In the genomic region with DNA sequence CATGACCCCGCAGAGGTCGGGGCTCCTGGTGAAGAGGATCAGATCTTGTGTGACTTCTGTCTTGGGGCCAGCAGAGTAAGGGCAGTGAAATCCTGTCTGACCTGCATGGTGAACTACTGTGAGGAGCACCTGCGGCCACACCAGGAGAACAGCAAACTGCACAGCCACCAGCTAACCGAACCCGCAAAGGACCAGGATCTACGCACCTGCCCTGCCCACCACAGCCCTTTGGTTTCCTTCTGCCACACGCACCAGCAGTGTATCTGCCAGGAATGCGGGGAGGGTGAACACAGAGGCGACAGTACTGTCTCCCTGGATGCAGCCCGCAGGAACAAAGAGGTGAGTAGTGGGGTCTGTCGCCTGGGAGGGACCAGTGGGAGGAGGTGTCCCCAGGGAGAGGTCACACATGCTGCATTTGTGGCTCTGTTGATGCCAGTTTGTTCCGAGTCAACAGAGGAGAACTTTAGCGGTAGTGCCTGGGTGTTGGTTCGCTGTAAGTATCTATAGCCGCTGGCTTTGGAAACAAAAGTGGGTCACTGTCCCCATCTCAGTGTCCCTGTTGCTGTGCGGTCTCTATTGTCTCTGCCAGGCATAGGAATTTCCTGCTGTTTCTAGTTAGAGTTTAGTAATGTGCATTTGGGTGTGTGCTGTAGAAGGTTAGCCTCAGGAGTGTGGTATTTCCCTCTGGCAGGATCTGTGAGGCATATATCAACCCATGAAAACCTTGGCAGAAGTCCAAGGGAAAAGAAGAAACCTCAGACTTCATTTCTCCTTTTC, we compare ENCODE assay signal across 8 mouse cellular contexts. TPM values are rescaled to one million over a fixed set of nuclear protein-coding genes. Genes with fewer than 3 reads are reported as not detected.
A peak's percentile ranks its signal among the peaks of the same experiment; 100 is the strongest.
DNase-seq lines count a peak whose midpoint lies in the region; ATAC-seq and TF ChIP-seq lines count a peak whose summit lies in the region.

No protein-coding gene starts in this region.

- H3K79me2 ChIP-seq in MEL (ENCODE audit: control insufficient read depth, insufficient read depth, low read length, poor library complexity) = no peaks in the 10 kb centered on the region

- H3K4me1 ChIP-seq in MEL (ENCODE audit: control insufficient read depth in 1 of 2, insufficient read depth in 2 of 2, low read length in 2 of 2) = peaks cover 11 to 44% of the 10 kb centered on the region in 2 experiments
- peaks cover 19% of the 10 kb centered on the region for H3K4me1 ChIP-seq in embryonic facial prominence, embryonic 12.5 days
- H3K4me1 ChIP-seq in heart, postnatal 0 days (ENCODE audit: control insufficient read depth, insufficient read depth) = peaks cover 17% of the 10 kb centered on the region; the same call in 1 of the 2 replicates
- peaks cover 15% of the 10 kb centered on the region for H3K4me1 ChIP-seq in midbrain, embryonic 10.5 days
- peaks cover 7% of the 10 kb centered on the region for H3K4me1 ChIP-seq in stomach, postnatal 0 days (replicated peaks; ENCODE audit: control insufficient read depth, insufficient read depth)

- no peak for TF ChIP-seq POLR2A in MEL (IDR thresholded peaks at IDR 0.05; ENCODE audit: control insufficient read depth in 1 of 2, insufficient read depth in 1 of 2, low read depth in 1 of 2, low read length in 2 of 2, poor library complexity in 1 of 2)

- TF ChIP-seq RAD21 in MEL (IDR thresholded peaks at IDR 0.05; ENCODE audit: low read depth, low read length) = no peak

- WGBS in embryonic facial prominence, embryonic 12.5 days = 17% methylated on average over 16 of the region's 16 CpGs
- 9% methylated on average over 16 of the region's 16 CpGs for WGBS in heart, postnatal 0 days
- 2% methylated on average over 16 of the region's 16 CpGs for WGBS in large intestine, adult 2 months
- 32% methylated on average over 16 of the region's 16 CpGs for WGBS in midbrain, embryonic 10.5 days
- WGBS in stomach, postnatal 0 days = 6% methylated on average over 16 of the region's 16 CpGs

- DNase-seq in adrenal gland, adult (ENCODE audit: inconsistent age in 2 of 2, low spot score in 1 of 2) = peak; percentile 21 to 76
- no peak for DNase-seq in adrenal gland, postnatal 4 days (ENCODE audit: low spot score in 2 of 2)
- peak; percentile 84 for DNase-seq in MEL (ENCODE audit: low read depth, low spot score)
- DNase-seq in heart, postnatal 0 days (ENCODE audit: low spot score) = peak; percentile 28
- DNase-seq in large intestine, adult 2 months (ENCODE audit: low read depth, low spot score) = peak; percentile 43
- DNase-seq in midbrain, embryonic 10.5 days (ENCODE audit: low spot score) = peak; percentile 29
- DNase-seq in stomach, postnatal 0 days (ENCODE audit: low spot score) = peak; percentile 48

- peaks cover 0 to 36% of the 10 kb centered on the region in 2 experiments; a peak in 2 of 4 replicates for H3K36me3 ChIP-seq in MEL (ENCODE audit: control insufficient read depth in 1 of 2, insufficient read depth in 2 of 2, low read length in 2 of 2)
- no peaks in the 10 kb centered on the region for H3K36me3 ChIP-seq in embryonic facial prominence, embryonic 12.5 days
- no peaks in the 10 kb centered on the region for H3K36me3 ChIP-seq in heart, postnatal 0 days (replicated peaks; ENCODE audit: control insufficient read depth, insufficient read depth, low read length)
- no peaks in the 10 kb centered on the region for H3K36me3 ChIP-seq in midbrain, embryonic 10.5 days
- H3K36me3 ChIP-seq in stomach, postnatal 0 days (ENCODE audit: control insufficient read depth, insufficient read depth, low read length) = no peaks in the 10 kb centered on the region

- H3K4me2 ChIP-seq in embryonic facial prominence, embryonic 12.5 days (replicated peaks) = peak overlapping the region; percentile 74
- peak overlapping the region; percentile 68 for H3K4me2 ChIP-seq in heart, postnatal 0 days (ENCODE audit: low read depth, low read length)
- peak overlapping the region; percentile 91 for H3K4me2 ChIP-seq in stomach, postnatal 0 days (replicated peaks; ENCODE audit: low read depth)

- TF ChIP-seq EP300 in MEL (IDR thresholded peaks at IDR 0.05; ENCODE audit: low read depth in 1 of 2, low read length in 2 of 2) = peak; percentile 18 to 56; a peak in 3 of 4 replicates
- no peak for TF ChIP-seq EP300 in heart, postnatal 0 days (IDR thresholded peaks at IDR 0.05; ENCODE audit: low read depth)
- no peak for TF ChIP-seq EP300 in stomach, postnatal 0 days (optimal IDR thresholded peaks at IDR 0.05)

- no peaks in the 10 kb centered on the region for H3K27me3 ChIP-seq in MEL (ENCODE audit: control insufficient read depth in 1 of 2, insufficient read depth in 2 of 2, low read length in 2 of 2)
- H3K27me3 ChIP-seq in embryonic facial prominence, embryonic 12.5 days = no peaks in the 10 kb centered on the region
- H3K27me3 ChIP-seq in heart, postnatal 0 days (ENCODE audit: control insufficient read depth, insufficient read depth, low read length) = no peaks in the 10 kb centered on the region
- peaks cover 24% of the 10 kb centered on the region for H3K27me3 ChIP-seq in midbrain, embryonic 10.5 days (ENCODE audit: low read depth, poor library complexity, severe bottlenecking)
- no peaks in the 10 kb centered on the region for H3K27me3 ChIP-seq in stomach, postnatal 0 days (ENCODE audit: control insufficient read depth, insufficient read depth, low read length)

- peak overlapping the region; percentile 25 for H3K9ac ChIP-seq in MEL (ENCODE audit: control insufficient read depth, low read depth, low read length, poor library complexity, severe bottlenecking)
- peak overlapping the region; percentile 52 for H3K9ac ChIP-seq in embryonic facial prominence, embryonic 12.5 days
- H3K9ac ChIP-seq in heart, postnatal 0 days (replicated peaks; ENCODE audit: low read depth, low read length) = peak overlapping the region; percentile 53
- peak overlapping the region; percentile 75 for H3K9ac ChIP-seq in stomach, postnatal 0 days (ENCODE audit: low read length)

- TF ChIP-seq CTCF in MEL (IDR thresholded peaks at IDR 0.05 in 2 of 3, conservative IDR thresholded peaks at IDR 0.05 in 1 of 3; ENCODE audit: control insufficient read depth in 1 of 3, insufficient read depth in 1 of 3, low read depth in 2 of 3, low read length in 3 of 3, poor library complexity in 1 of 3, severe bottlenecking in 1 of 3) = no peak
- TF ChIP-seq CTCF in heart, postnatal 0 days (IDR thresholded peaks at IDR 0.05; ENCODE audit: low read depth) = no peak
- no peak for TF ChIP-seq CTCF in stomach, postnatal 0 days (IDR thresholded peaks at IDR 0.05; ENCODE audit: low read depth)

- peak overlapping the region; percentile 21 for H3K27ac ChIP-seq in MEL (ENCODE audit: control insufficient read depth, low read depth, low read length)
- peak overlapping the region; percentile 76 for H3K27ac ChIP-seq in embryonic facial prominence, embryonic 12.5 days
- H3K27ac ChIP-seq in heart, postnatal 0 days (ENCODE audit: low read depth) = peak overlapping the region; percentile 71
- peak overlapping the region; percentile 70 for H3K27ac ChIP-seq in midbrain, embryonic 10.5 days (replicated peaks)
- H3K27ac ChIP-seq in stomach, postnatal 0 days (replicated peaks) = peak overlapping the region; percentile 92

- ATAC-seq in embryonic facial prominence, embryonic 12.5 days (ENCODE audit: insufficient number of reproducible peaks, insufficient read depth, low FRiP score, low TSS enrichment) = peak; percentile 19; the same call in 1 of the 2 replicates
- no peak; the same call in 1 of the 2 replicates for ATAC-seq in heart, postnatal 0 days (ENCODE audit: insufficient read depth, low read depth)
- peak; percentile 13 for ATAC-seq in stomach, postnatal 0 days (ENCODE audit: low FRiP score, low TSS enrichment)

- H3K9me3 ChIP-seq in MEL (replicated peaks; ENCODE audit: insufficient read depth, low read length) = no peaks in the 10 kb centered on the region
- H3K9me3 ChIP-seq in embryonic facial prominence, embryonic 12.5 days = no peaks in the 10 kb centered on the region
- H3K9me3 ChIP-seq in heart, postnatal 0 days (replicated peaks; ENCODE audit: control insufficient read depth, low read length) = no peaks in the 10 kb centered on the region
- H3K9me3 ChIP-seq in midbrain, embryonic 10.5 days (replicated peaks) = no peaks in the 10 kb centered on the region
- no peaks in the 10 kb centered on the region for H3K9me3 ChIP-seq in stomach, postnatal 0 days (ENCODE audit: control insufficient read depth, low read length)

- H3K4me3 ChIP-seq in MEL (ENCODE audit: control insufficient read depth in 1 of 2, insufficient read depth in 1 of 2, low read depth in 2 of 2, low read length in 2 of 2) = peak overlapping the region; percentile 52 to 70
- H3K4me3 ChIP-seq in embryonic facial prominence, embryonic 12.5 days = peak overlapping the region; percentile 54
- H3K4me3 ChIP-seq in heart, postnatal 0 days (ENCODE audit: low read depth, low read length) = peak overlapping the region; percentile 52
- H3K4me3 ChIP-seq in midbrain, embryonic 10.5 days = peak overlapping the region; percentile 46
- H3K4me3 ChIP-seq in stomach, postnatal 0 days (ENCODE audit: low read depth, low read length) = peak overlapping the region; percentile 65

RNA-seq across cellular contexts. Expression of a gene that starts 0.8 kb away (rescaled TPM):
- 10 to 100 TPM in 1 of 2 experiments, 1 to 10 TPM in 1; 9.9 to 11.7 TPM for total RNA-seq in adrenal gland, postnatal 4 days (2021)
- total RNA-seq in MEL (2012; rRNA removed) = 3.1 and 5.9 TPM in 2 replicates
- polyA plus RNA-seq in MEL (2012; ENCODE audit: insufficient read depth in 1 of 2, insufficient read length in 2 of 2, low read depth in 1 of 2, low replicate concordance in 2 of 2, missing spikeins in 1 of 2) = 1 to 10 TPM in 1 of 2 experiments, not detected in 1; 5.5 TPM
- 14.0 and 16.8 TPM in 2 replicates for polyA plus RNA-seq in embryonic facial prominence, embryonic 12.5 days (2016; fragmentation: Nextera tagmentation; extraction: Ambion mirVana)
- total RNA-seq in heart, postnatal 0 days (2014; rRNA removed; ENCODE audit: low replicate concordance) = 2.9 and 4.5 TPM in 2 replicates
- 3.0 and 4.0 TPM in 2 replicates for polyA plus RNA-seq in heart, postnatal 0 days (2015; fragmentation: Nextera tagmentation; extraction: Ambion mirVana)
- 11.8 and 14.0 TPM in 2 replicates for polyA plus RNA-seq in large intestine, adult 2 months (2012; rRNA removed)
- polyA plus RNA-seq in midbrain, embryonic 10.5 days (2016; fragmentation: Nextera tagmentation; extraction: Ambion mirVana) = 2.4 and 4.3 TPM in 2 replicates
- 23.4 and 25.0 TPM in 2 replicates for polyA plus RNA-seq in stomach, postnatal 0 days (2015; fragmentation: Nextera tagmentation; extraction: Ambion mirVana)

RNA-seq across cellular contexts. Expression of a gene that starts 26.0 kb away (rescaled TPM):
- 1 to 10 TPM; 2.0 to 2.5 TPM for total RNA-seq in adrenal gland, postnatal 4 days (2021)
- not detected in 2 replicates for total RNA-seq in MEL (2012; rRNA removed)
- not detected for polyA plus RNA-seq in MEL (2012; ENCODE audit: insufficient read depth in 1 of 2, insufficient read length in 2 of 2, low read depth in 1 of 2, low replicate concordance in 2 of 2, missing spikeins in 1 of 2)
- 0.67 and 0.77 TPM in 2 replicates for polyA plus RNA-seq in embryonic facial prominence, embryonic 12.5 days (2016; fragmentation: Nextera tagmentation; extraction: Ambion mirVana)
- 0.15 TPM in 1 of 2 replicates, not detected in the other for total RNA-seq in heart, postnatal 0 days (2014; rRNA removed; ENCODE audit: low replicate concordance)
- polyA plus RNA-seq in heart, postnatal 0 days (2015; fragmentation: Nextera tagmentation; extraction: Ambion mirVana) = 0.26 and 0.32 TPM in 2 replicates
- 0.25 and 0.26 TPM in 2 replicates for polyA plus RNA-seq in large intestine, adult 2 months (2012; rRNA removed)
- 0.41 and 0.62 TPM in 2 replicates for polyA plus RNA-seq in midbrain, embryonic 10.5 days (2016; fragmentation: Nextera tagmentation; extraction: Ambion mirVana)
- 0.47 TPM in 2 replicates for polyA plus RNA-seq in stomach, postnatal 0 days (2015; fragmentation: Nextera tagmentation; extraction: Ambion mirVana)

RNA-seq across cellular contexts. Expression of a gene that starts 31.6 kb away (rescaled TPM):
- total RNA-seq in adrenal gland, postnatal 4 days (2021) = 10 to 100 TPM in 1 of 2 experiments, 1 to 10 TPM in 1; 8.9 to 11.0 TPM
- not detected in 2 replicates for total RNA-seq in MEL (2012; rRNA removed)
- polyA plus RNA-seq in MEL (2012; ENCODE audit: insufficient read depth in 1 of 2, insufficient read length in 2 of 2, low read depth in 1 of 2, low replicate concordance in 2 of 2, missing spikeins in 1 of 2) = not detected
- 38.0 and 40.4 TPM in 2 replicates for polyA plus RNA-seq in embryonic facial prominence, embryonic 12.5 days (2016; fragmentation: Nextera tagmentation; extraction: Ambion mirVana)
- total RNA-seq in heart, postnatal 0 days (2014; rRNA removed; ENCODE audit: low replicate concordance) = 2.0 and 3.5 TPM in 2 replicates
- 3.3 and 3.5 TPM in 2 replicates for polyA plus RNA-seq in heart, postnatal 0 days (2015; fragmentation: Nextera tagmentation; extraction: Ambion mirVana)
- 0.19 and 0.56 TPM in 2 replicates for polyA plus RNA-seq in large intestine, adult 2 months (2012; rRNA removed)
- polyA plus RNA-seq in midbrain, embryonic 10.5 days (2016; fragmentation: Nextera tagmentation; extraction: Ambion mirVana) = 23.1 and 28.7 TPM in 2 replicates
- polyA plus RNA-seq in stomach, postnatal 0 days (2015; fragmentation: Nextera tagmentation; extraction: Ambion mirVana) = 4.6 and 5.5 TPM in 2 replicates

RNA-seq across cellular contexts. Expression of a gene that starts 58.4 kb away (rescaled TPM):
- total RNA-seq in adrenal gland, postnatal 4 days (2021) = 10 to 100 TPM; 34.4 to 41.1 TPM
- total RNA-seq in MEL (2012; rRNA removed) = 32.1 and 40.0 TPM in 2 replicates
- 10 to 100 TPM in 1 of 2 experiments, not detected in 1; 24.3 TPM for polyA plus RNA-seq in MEL (2012; ENCODE audit: insufficient read depth in 1 of 2, insufficient read length in 2 of 2, low read depth in 1 of 2, low replicate concordance in 2 of 2, missing spikeins in 1 of 2)
- polyA plus RNA-seq in embryonic facial prominence, embryonic 12.5 days (2016; fragmentation: Nextera tagmentation; extraction: Ambion mirVana) = 60.0 and 61.7 TPM in 2 replicates
- total RNA-seq in heart, postnatal 0 days (2014; rRNA removed; ENCODE audit: low replicate concordance) = 26.3 and 27.4 TPM in 2 replicates
- 39.0 and 47.0 TPM in 2 replicates for polyA plus RNA-seq in heart, postnatal 0 days (2015; fragmentation: Nextera tagmentation; extraction: Ambion mirVana)
- 18.5 and 19.1 TPM in 2 replicates for polyA plus RNA-seq in large intestine, adult 2 months (2012; rRNA removed)
- polyA plus RNA-seq in midbrain, embryonic 10.5 days (2016; fragmentation: Nextera tagmentation; extraction: Ambion mirVana) = 43.1 and 48.3 TPM in 2 replicates
- polyA plus RNA-seq in stomach, postnatal 0 days (2015; fragmentation: Nextera tagmentation; extraction: Ambion mirVana) = 67.2 and 71.1 TPM in 2 replicates

Comparison
In these comparisons a context has a peak if more than half of its experiments do, and no peak if none do; other contexts are left out.
1. DNase-seq: peak in adrenal gland, adult (2 of 2), MEL (single experiment), heart, postnatal 0 days (single experiment), large intestine, adult 2 months (single experiment), midbrain, embryonic 10.5 days (single experiment) and stomach, postnatal 0 days (single experiment); none in adrenal gland, postnatal 4 days (0 of 2).
2. H3K27ac ChIP-seq: peak in every context shown above with its lines; median percentile 92 in stomach, postnatal 0 days; 76 in embryonic facial prominence, embryonic 12.5 days; 71 in heart, postnatal 0 days; 70 in midbrain, embryonic 10.5 days; 21 in MEL.
3. H3K9ac ChIP-seq: peak in every context shown above with its lines; median percentile 75 in stomach, postnatal 0 days; 53 in heart, postnatal 0 days; 52 in embryonic facial prominence, embryonic 12.5 days; 25 in MEL.
4. Peak in every context shown above with its lines, with median percentiles within 50 percentile points of each other: H3K4me3 ChIP-seq and H3K4me2 ChIP-seq.